Mouse (Mus musculus) ovary, postnatal 10 days (tissue): ENCODE data around the gene Tdrd12.

Experiments
- DNase-seq: peaks from one replicate; pipeline ENCODE4 v3.0.0; 2022; ENCODE audit warnings: low spot score

Gene Tdrd12

DNA sequence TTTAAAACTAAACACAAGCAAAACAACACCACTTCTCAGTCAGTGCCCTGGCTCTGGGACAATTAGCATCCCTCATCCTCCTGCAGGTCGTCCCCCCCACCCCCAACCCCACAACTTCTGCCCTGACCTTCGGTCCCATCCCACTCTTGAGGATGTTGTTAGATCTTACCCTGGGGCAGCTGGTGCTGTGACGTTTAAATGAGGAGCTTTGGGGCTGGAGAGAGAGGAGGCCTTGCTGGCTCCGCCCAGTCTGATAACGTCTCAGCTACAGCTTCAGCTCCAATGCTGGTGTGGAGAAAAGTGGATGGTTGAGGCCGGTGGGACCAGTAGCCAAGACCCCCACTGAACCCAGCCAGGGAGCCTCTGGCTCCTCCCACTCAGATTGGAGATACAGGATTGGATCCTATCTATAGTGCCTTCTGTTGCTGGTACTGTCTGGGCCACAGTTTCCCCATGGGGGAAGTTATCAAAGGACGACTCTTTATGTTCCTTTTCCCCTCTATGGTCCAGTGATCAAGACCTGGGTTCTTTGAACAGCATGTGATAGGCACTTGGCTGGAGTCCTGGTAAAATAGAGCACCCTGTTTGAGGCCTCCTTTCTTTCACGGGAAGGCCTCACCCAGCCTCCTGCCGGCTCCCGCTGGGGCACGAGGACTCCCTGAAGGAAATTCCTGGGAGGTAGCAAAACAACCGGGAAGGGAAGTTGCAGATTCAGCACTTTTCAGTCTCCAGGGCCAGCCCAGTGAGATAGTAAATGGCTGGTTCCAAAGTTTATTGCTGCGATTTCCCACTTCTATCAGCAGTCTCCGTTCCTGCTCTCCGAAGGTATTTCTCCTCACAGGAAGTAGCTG lies 89.3 kb downstream of the Tdrd12 start, which contains the start of gene Slc7a9:
TSS of gene Slc7a9 (plus strand) at position 801 of the 851 bp plus-strand sequence.
- no peak for DNase-seq

DNA sequence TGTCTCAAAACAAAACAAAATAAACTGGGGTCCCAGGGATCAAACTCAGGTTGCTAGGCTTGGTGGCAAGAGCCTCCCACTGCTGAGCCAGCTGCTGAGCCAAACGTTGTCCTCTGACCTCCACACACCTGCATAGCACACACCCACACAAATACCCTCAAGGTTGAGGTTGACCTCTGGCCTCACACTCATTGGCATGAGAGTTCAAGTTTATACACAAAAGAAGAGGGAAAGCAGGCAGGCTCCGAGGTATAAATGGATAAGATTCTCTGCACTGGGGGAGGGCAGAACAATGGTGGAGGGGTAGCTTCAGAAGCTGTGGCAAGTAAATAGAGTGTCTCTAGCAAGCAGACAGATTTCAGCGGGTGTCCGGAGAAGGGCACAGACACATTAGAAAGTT lies 90.0 kb downstream of the Tdrd12 start:
- DNase-seq = no peak

GRCm38 (mm10) chr7:35435266-35435665 lies 102.3 kb downstream of the Tdrd12 start:
- DNase-seq = no peak

DNA sequence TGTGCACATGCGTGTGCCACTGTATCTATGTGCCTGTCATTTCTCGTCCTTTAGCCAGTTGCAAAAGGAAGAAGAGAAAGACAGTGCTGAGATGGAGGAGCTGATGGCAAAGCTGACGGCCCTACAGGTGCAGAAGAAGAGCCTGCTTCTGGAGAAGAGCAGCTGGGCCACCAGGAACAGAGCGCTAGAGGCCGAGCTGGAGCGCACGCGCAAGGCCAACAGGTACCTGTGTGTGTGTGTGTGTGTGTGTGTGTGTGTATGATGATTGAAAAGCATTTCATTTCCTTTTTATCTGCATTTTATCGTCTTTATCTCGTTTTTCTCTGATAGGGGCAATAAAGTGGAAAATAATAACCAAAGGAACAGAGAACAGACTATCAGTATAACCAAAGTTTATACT lies 109.4 kb downstream of the Tdrd12 start:
- DNase-seq = no peak

- no peak for DNase-seq
Measured at GRCm38 (mm10) chr7:35423071-35423470, 114.5 kb downstream of the Tdrd12 start.
